Mouse (Mus musculus) liver, postnatal 0 days (tissue): ENCODE results near the gene Ddx41.

Experiments
- CTCF ChIP-seq: sonication (generic); IDR thresholded peaks from 2 replicates; pipeline ENCODE4 v1.5.1; 2016; ENCODE audit warnings: antibody characterized with exemption, low read depth
- EP300 ChIP-seq: IDR thresholded peaks from 2 replicates; pipeline ENCODE4 v1.6.1; 2016; ENCODE audit warnings: antibody characterized with exemption, low read depth, mild to moderate bottlenecking

GRCm38 (mm10) chr13:55508531-55508930, 27.9 kb downstream of the Ddx41 start:
- TF ChIP-seq CTCF: no peak
- TF ChIP-seq EP300: no peak
